Mouse (Mus musculus) heart, embryonic 15.5 days (tissue): ENCODE results near the gene Ms4a6c. TPM values are rescaled to one million over a fixed set of nuclear protein-coding genes. Genes with fewer than 3 reads are reported as not detected.
"Not testable (repeated sequence)": the region's sequence is repeated elsewhere in the genome, so short reads cannot be mapped to it uniquely, and the experiment has no call there.

Experiments
- ATAC-seq: fragments of 200-750 bp; cut with Nextera tagmentation; replicated peaks from 2 replicates; pipeline ENCODE4 v1.8.0; 2017; ENCODE audit warnings: low read depth, moderate TSS enrichment; ENCODE audit not compliant: insufficient number of reproducible peaks, insufficient read depth, low FRiP score
- H3K27ac ChIP-seq: fragments of 300-500 bp; sonication (generic); 2 replicates; pipeline ENCODE4 v1.5.1; 2015; ENCODE audit warnings: mild to moderate bottlenecking, inconsistent platforms
- H3K27me3 ChIP-seq: fragments of 300-500 bp; sonication (generic); 2 replicates; pipeline ENCODE4 v1.6.1; 2015; ENCODE audit warnings: inconsistent platforms
- H3K36me3 ChIP-seq: fragments of 300-500 bp; sonication (generic); 2 replicates; pipeline ENCODE4 v1.6.1; 2015; ENCODE audit warnings: mild to moderate bottlenecking, inconsistent platforms
- H3K4me1 ChIP-seq: fragments of 300-500 bp; sonication (generic); replicated peaks from 2 replicates; pipeline ENCODE4 v1.6.1; 2015; ENCODE audit warnings: inconsistent platforms
- H3K4me2 ChIP-seq: fragments of 300-500 bp; sonication (generic); 2 replicates; pipeline ENCODE4 v1.6.1; 2015; ENCODE audit warnings: inconsistent platforms, mild to moderate bottlenecking, moderate library complexity
- H3K4me3 ChIP-seq: fragments of 300-500 bp; sonication (generic); 2 replicates; pipeline ENCODE4 v1.5.1; 2015; ENCODE audit warnings: mild to moderate bottlenecking, inconsistent platforms
- H3K9ac ChIP-seq: fragments of 300-500 bp; sonication (generic); 2 replicates; pipeline ENCODE4 v1.6.1; 2015; ENCODE audit warnings: mild to moderate bottlenecking, inconsistent platforms
- H3K9me3 ChIP-seq: fragments of 300-500 bp; sonication (generic); replicated peaks from 2 replicates; pipeline ENCODE4 v1.6.1; 2016; ENCODE audit warnings: inconsistent platforms
- WGBS: fragments of 180-500 bp; shearing (Covaris S2); methylation state at CpG from one replicate; pipeline ENCODE4 v1.1.7; 2015; ENCODE audit warnings: mixed read lengths; 5-methylcytosine and 5-hydroxymethylcytosine counted together
- polyA plus RNA-seq: library from polyadenylated mRNA; unstranded; fragments of >200 nt; fragmentation: Nextera tagmentation; extraction: Ambion mirVana; gene quantifications from 2 replicates; pipeline ENCODE4 v1.2.1, GENCODE M21; 2015

Gene Ms4a6c
- polyA plus RNA-seq, 1 experiment from 2014 or later, result 4.5 TPM

DNA sequence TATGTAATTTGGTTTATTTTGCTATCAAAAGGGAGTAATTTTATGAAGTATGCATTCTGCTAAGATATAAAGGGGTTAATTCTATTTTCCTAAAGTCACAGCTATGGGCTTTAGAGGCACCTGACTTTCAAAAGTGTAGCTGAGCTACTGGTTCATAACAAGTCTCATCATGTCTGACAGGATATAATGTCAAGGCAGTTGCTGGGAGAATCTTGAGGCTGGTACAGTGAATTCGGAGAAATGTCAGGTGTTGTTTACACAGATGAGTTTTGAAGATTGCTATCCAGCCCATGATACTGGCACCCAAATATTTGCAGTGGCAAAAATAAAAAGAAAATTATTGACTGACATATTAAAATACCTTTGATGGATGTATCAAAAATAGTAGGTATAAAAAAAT is 35.7 kb downstream of the Ms4a6c start:
- no peak overlapping the region for H3K9ac ChIP-seq
- WGBS, result 64% methylated on average over 1 of the region's 1 CpGs
- no peak for ATAC-seq
- no peaks in the 10 kb centered on the region for H3K9me3 ChIP-seq
- H3K4me3 ChIP-seq, result no peak overlapping the region
- no peak overlapping the region for H3K4me2 ChIP-seq
- H3K27me3 ChIP-seq, result no peaks in the 10 kb centered on the region
- no peaks in the 10 kb centered on the region for H3K4me1 ChIP-seq
- H3K36me3 ChIP-seq, result no peaks in the 10 kb centered on the region
- H3K27ac ChIP-seq, result no peak overlapping the region

- Histone ChIP-seq H3K9ac (no peak overlapping the region), H3K27me3 (no peaks in the 10 kb centered on the region), H3K9me3 (no peaks in the 10 kb centered on the region), H3K4me3 (no peak overlapping the region), H3K4me2 (no peak overlapping the region), H3K36me3 (no peaks in the 10 kb centered on the region), H3K27ac (no peak overlapping the region), H3K4me1 (no peaks in the 10 kb centered on the region)
- 45% methylated on average over 1 of the region's 1 CpGs for WGBS
- no peak for ATAC-seq
Measured at GRCm38 (mm10) chr19:11513458-11513857, 44.3 kb downstream of the Ms4a6c start.

- ATAC-seq, result no peak
- H3K9me3 ChIP-seq, result no peaks in the 10 kb centered on the region
Measured at GRCm38 (mm10) chr19:11516246-11516645, 47.1 kb downstream of the Ms4a6c start, which contains the start of gene Ms4a6b. Ms4a6b (plus strand) TSS chr19:11516512.

DNA sequence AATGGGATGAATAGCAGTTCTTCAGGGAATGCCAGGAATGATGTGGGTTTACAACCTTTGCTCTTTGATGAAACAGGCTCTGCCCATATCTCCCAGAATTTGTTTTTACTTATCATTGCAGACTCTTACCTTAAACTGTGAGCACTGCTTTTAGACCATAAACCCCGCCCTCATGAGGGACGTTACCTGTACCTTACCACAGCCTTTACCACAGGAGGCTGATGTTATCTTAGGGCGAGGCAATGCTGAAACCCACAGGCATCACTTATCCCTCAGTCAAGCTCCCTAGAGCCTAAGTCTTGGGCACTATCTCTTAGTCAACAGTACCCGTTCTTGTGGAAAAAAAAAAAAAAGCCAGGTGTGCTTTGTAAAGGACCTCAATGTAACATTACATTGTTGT is 47.7 kb downstream of the Ms4a6c start:
- H3K4me2 ChIP-seq, result no peak overlapping the region
- no peaks in the 10 kb centered on the region for H3K9me3 ChIP-seq
- no peak overlapping the region for H3K4me3 ChIP-seq
- H3K4me1 ChIP-seq, result no peaks in the 10 kb centered on the region
- H3K27me3 ChIP-seq, result no peaks in the 10 kb centered on the region
- ATAC-seq, result no peak
- no peaks in the 10 kb centered on the region for H3K36me3 ChIP-seq
- no peak overlapping the region for H3K9ac ChIP-seq
- 51% methylated on average over 4 of the region's 4 CpGs for WGBS
- H3K27ac ChIP-seq, result no peak overlapping the region

More at GRCm38 (mm10) chr19:11516246-11516645, 47.1 kb downstream of the Ms4a6c start, which contains the start of gene Ms4a6b:
- no peaks in the 10 kb centered on the region for H3K36me3 ChIP-seq
- H3K4me1 ChIP-seq, result no peaks in the 10 kb centered on the region
- no peak within 1 kb of the TSS for H3K4me2 ChIP-seq
- H3K4me3 ChIP-seq, result no peak within 1 kb of the TSS
- H3K27me3 ChIP-seq, result no peaks in the 10 kb centered on the region
- H3K27ac ChIP-seq, result no peak within 1 kb of the TSS
- no peak within 1 kb of the TSS for H3K9ac ChIP-seq

DNA sequence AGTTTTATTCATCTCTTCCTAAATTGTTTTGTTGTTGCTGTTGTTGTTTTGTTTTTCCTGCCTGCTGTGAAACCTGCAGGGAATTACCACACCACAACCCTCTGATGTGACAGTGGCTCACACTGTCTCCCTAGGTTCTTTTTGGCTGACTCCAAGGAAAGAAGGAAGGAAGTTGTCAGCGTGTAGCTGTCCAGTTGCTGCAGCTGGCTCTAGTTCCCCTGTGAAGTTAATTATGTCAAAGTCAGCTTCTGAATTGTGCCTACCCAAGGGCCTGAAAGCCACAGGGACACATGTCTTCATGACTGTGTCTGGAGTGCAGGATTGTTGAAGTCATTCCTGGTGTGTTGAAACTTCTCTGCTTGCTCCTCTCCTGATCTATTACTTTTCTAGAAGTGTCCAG is 48.2 kb downstream of the Ms4a6c start:
- H3K4me1 ChIP-seq, H3K9me3 ChIP-seq, H3K9ac ChIP-seq, H3K4me3 ChIP-seq, H3K27ac ChIP-seq, H3K36me3 ChIP-seq, ATAC-seq, H3K4me2 ChIP-seq, H3K27me3 ChIP-seq: not testable (repeated sequence)
- WGBS, result 26% methylated on average over 1 of the region's 1 CpGs

DNA sequence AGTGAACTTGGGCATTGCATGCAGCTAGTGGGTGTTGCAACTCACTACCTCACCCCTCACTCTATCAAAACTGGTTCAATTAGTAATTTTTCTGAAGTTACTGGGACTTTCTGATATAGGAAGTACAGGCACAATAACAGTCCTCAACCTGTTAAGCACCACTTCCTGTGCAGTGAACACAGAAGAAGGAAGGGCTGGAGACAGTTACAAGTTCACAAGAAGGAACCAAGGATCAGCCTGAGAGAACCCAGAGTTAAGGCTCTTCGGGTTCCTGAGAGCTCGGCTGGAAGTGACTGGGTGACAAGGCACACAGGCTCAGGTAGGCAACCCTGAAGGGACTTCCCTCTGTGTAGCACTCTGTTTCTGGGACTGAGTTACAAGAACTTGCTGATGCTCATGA is 49.2 kb downstream of the Ms4a6c start:
- H3K4me1 ChIP-seq, H3K36me3 ChIP-seq, H3K4me2 ChIP-seq, H3K27ac ChIP-seq, H3K9ac ChIP-seq, ATAC-seq, H3K9me3 ChIP-seq, H3K27me3 ChIP-seq: not testable (repeated sequence)
- peak overlapping the region; percentile 11; the same call in 1 of the 2 replicates for H3K4me3 ChIP-seq
- 56% methylated on average over 2 of the region's 2 CpGs for WGBS

GRCm38 (mm10) chr19:11520146-11520545 is 51.0 kb downstream of the Ms4a6c start:
- Histone ChIP-seq H3K27ac (no peak overlapping the region), H3K9me3 (no peaks in the 10 kb centered on the region), H3K4me3 (no peak overlapping the region), H3K4me2 (no peak overlapping the region), H3K36me3 (no peaks in the 10 kb centered on the region), H3K27me3 (no peaks in the 10 kb centered on the region), H3K4me1 (no peaks in the 10 kb centered on the region), H3K9ac (no peak overlapping the region)
- WGBS, result 79% methylated on average over 3 of the region's 3 CpGs
- ATAC-seq, result no peak

Other genes with a start within 250 kb of the Ms4a6c start
- not detected in 2 replicates for gene Ms4a12, start 236.9 kb upstream of the Ms4a6c start, polyA plus RNA-seq
- not detected in 2 replicates for gene Ms4a1, start 203.1 kb upstream of the Ms4a6c start, polyA plus RNA-seq
- not detected in 2 replicates for gene Ms4a5, start 185.5 kb upstream of the Ms4a6c start, polyA plus RNA-seq
- 0.05 TPM in 2 replicates for gene Ms4a14, start 154.9 kb upstream of the Ms4a6c start, polyA plus RNA-seq
- 4.6 and 7.0 TPM in 2 replicates for gene Ms4a7, start 133.2 kb upstream of the Ms4a6c start, polyA plus RNA-seq
- 4.0 and 8.1 TPM in 2 replicates for gene Ms4a4a, start 93.8 kb upstream of the Ms4a6c start, polyA plus RNA-seq
- gene Ms4a4c, start 64.6 kb upstream of the Ms4a6c start, polyA plus RNA-seq, result 1.1 and 1.4 TPM in 2 replicates
- 0.16 and 1.5 TPM in 2 replicates for gene Ms4a4b, start 25.8 kb upstream of the Ms4a6c start, polyA plus RNA-seq
- not detected in 2 replicates for gene Gm8369, start 16.6 kb downstream of the Ms4a6c start, polyA plus RNA-seq
- 3.6 and 7.2 TPM in 2 replicates for gene Ms4a6b, start 47.1 kb downstream of the Ms4a6c start, polyA plus RNA-seq
- gene Ms4a4d, start 67.4 kb downstream of the Ms4a6c start, polyA plus RNA-seq, result 0.56 and 0.63 TPM in 2 replicates
- gene Ms4a6d, start 135.5 kb downstream of the Ms4a6c start, polyA plus RNA-seq, result 3.7 and 5.3 TPM in 2 replicates
- 0.05 TPM in 1 of 2 replicates, not detected in the other for gene Ms4a2, start 154.4 kb downstream of the Ms4a6c start, polyA plus RNA-seq
- 0.14 TPM in 1 of 2 replicates, not detected in the other for gene Ms4a3, start 171.5 kb downstream of the Ms4a6c start, polyA plus RNA-seq
- gene Oosp2, start 191.2 kb downstream of the Ms4a6c start, polyA plus RNA-seq, result not detected in 2 replicates
- gene Oosp1, start 221.8 kb downstream of the Ms4a6c start, polyA plus RNA-seq, result not detected in 2 replicates
- not detected in 2 replicates for gene Oosp3, start 227.7 kb downstream of the Ms4a6c start, polyA plus RNA-seq